Mouse (Mus musculus): ENCODE results near the gene Klf12. TPM values are rescaled to one million over a fixed set of nuclear protein-coding genes. Genes with fewer than 3 reads are reported as not detected.
A peak's percentile ranks its signal among the peaks of the same experiment; 100 is the strongest.

Gene Klf12
- 1.6 and 2.6 TPM in 2 replicates for polyA plus RNA-seq (2012; rRNA removed)

DNA sequence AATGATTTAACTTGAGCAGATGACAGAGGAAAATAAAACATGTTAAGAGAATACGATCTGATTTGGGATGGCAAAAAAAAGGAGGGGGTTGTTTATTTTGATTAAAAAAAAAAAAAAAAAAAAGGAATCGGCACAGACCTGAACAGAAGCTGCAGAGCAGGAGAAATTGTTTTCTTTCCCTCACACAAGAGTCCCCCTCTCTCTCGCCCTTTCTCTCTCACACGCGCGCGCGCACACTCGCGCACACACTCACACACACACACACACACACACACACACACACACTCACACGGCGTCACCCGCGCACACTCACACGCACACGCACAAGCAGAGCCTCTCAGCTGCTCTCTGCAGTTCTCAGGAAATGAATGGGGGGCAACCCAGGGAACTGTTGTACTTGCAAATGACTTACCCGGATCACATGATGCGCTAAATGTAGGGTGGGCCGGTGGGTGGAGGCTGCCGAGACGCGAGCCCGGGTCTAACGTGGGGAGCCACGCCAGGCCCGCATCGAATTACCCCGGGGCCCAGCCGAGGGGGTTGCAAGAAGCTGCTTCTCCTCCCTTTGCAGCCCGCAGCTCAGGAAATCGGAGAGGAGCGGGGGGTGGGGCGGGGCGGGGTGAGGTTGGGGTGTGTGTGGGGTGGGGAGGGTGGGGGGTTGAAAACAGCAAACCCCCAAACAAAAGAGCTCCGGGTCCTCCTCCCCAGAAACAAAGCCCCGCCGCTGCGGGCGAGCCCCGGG, at the start of gene Klf12:
Gene Klf12 (minus strand): TSS at position 561 of the 742 bp plus-strand sequence.
- DNase-seq (ENCODE audit: low spot score): peak; percentile 27

DNA sequence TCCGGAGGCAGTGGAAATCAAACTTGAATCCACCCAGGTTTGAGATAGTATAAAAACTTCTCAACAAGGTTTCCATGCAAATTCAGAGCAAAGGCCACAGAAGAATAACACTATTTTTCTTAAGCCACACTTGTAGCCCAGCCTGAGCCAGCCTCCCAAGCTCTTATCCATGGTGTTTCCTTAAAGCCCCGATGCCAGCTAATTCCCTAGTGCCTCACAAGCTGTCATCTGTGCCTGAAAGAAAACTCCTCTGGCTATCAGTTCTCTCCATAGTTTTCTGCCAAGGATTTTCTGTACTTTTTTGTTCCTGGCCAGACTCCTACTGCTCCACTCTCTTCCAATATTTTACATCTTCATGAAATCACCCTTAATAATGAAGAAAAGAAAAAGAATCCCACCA, 48.9 kb upstream of the Klf12 start:
- DNase-seq (ENCODE audit: low spot score): no peak

DNA sequence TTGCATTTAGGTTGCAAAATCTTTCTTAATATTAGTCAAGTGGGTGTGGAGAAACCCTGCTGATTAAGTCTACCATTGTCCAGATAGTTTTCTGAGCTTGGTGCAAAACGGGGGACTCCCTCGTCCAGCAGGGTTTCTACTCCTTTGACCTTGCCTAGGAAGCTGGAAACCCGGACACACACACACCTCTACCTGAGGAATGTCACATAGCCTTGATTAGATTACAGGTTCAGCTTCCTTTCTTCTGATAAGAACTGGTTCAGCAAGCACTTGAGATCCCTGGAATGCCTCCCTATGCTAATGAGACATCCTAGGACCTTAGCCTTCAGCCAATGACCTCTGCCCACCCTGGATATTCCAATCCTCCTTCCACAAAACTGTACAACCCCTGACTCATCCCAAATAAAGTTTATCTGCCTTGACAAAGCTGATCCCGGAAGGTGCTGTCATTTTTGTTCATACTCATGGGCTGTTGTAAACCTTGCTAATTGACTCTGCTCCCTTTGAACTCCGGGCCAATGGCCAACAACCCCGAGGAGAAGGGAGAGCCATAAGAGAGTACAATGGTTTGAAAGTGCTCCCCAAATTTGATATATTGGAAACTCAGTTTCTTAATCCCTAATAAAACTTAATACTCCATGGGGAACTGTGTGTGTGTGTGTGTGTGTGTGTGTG, 44.3 kb upstream of the Klf12 start:
- DNase-seq (ENCODE audit: low spot score): no peak

DNA sequence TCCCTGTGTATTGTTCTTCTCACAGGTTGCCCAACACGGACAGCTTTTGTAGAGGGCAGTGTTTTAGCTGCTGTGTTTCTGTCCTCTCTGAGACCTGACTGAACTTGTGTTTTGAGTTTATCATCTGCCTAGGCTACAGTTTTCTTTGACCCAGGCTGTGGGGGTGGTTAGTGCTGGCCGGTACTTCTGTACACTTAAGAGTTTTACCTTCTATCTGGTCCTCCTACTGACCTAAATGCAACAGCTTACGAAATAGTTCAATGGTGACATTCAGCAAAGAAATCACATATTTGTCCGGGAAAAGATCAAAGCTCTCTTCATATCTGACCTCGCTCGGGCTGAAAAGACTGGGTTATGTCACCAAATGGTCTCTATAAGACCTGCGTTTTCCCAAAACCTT, 39.8 kb upstream of the Klf12 start:
- no peak for DNase-seq (ENCODE audit: low spot score)

DNA sequence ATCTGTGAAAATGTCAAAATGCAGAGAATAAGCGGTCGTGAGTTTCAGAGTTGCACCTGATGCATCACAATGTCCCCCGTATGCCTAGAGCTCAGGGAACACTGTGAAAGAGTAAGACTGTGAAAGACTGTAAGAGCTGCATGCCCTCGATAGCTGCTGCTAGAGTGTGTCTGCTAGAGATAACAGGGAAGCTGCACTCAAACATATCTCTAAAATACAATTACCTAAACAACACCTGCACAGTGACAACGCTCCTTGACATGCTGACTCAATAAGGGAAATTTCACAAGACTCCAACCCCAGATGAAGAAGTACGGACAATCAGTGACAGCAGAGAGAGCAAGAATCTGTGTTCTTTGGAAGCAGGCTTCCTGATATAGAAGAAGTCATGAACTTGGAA, 37.5 kb upstream of the Klf12 start:
- no peak for DNase-seq (ENCODE audit: low spot score)

DNA sequence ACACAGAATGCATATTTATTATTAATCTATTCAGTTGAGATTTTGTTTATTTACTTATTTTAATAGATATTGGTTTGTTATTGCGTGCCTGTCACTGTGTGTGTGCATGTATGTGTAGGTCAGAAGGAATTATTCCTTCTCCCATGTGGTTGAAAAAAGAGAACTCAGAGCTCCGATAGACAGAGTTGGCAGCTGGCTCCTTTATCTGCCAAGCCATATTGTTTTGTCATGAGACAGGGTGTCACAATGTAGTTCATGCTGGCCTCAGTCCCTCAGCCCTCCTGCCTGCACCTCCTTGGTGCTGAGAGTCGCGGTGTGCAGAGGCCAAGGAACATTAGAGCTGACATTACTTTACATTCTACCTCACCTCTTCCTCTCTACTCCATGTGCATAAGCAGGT, 32.3 kb upstream of the Klf12 start:
- DNase-seq (ENCODE audit: low spot score): no peak

DNA sequence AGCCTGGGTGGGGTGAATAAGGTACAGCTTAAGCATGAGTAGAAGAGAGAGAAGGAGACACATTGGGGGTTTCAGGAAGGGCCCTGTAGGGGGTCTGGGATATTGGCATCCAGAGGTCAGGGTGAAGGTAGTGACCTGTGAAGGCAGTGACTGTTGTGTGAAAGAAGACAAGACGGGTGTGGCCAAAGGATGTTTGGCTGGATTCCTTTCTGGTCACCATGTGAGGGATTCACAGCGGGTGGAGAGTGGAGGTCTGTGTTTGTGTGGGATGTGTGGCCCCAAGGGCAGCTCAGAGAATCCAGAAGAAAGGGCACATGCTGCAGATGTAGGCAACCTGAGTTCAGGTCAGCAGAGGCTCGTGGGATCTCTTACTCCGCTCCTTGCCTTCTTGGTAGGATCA, 29.6 kb upstream of the Klf12 start:
- DNase-seq (ENCODE audit: low spot score): no peak

DNA sequence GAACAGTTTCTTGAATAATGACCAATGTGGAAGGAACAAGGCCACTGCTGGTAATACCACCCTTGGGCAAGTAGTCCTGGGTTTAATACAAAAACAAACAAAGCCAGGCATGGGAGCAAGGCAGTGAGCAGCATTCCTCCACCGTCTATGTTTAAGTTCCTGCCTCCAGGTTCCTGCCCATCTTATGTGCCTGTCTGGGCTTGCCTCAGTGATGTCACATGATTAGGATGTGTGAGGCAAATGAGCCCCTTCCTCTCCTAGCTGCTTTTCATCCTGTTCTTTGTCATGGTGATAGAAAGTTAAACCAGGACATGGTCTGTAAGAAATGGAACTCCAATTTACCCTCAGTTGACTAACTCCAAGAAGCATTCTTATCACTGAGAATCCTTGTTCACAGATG, 16.4 kb upstream of the Klf12 start:
- no peak for DNase-seq (ENCODE audit: low spot score)

DNA sequence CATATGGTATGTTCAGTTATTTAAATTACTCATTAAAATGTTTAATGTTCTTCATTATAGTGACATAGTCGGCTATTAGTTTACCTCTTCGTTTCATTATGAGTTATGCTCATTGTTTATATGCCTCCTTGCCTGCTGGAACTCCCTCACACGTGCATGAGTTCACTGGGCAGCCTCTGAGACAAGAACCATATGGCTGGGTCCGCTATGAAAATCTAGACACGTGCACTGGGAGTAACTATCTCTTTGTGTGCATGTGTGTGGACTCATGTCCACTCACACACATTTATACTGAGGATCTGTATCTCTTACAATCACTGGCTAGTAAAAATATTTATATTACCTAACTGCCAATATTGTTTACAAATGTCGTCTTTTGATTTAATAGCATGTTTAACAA, 14.4 kb upstream of the Klf12 start:
- no peak for DNase-seq (ENCODE audit: low spot score)

DNA sequence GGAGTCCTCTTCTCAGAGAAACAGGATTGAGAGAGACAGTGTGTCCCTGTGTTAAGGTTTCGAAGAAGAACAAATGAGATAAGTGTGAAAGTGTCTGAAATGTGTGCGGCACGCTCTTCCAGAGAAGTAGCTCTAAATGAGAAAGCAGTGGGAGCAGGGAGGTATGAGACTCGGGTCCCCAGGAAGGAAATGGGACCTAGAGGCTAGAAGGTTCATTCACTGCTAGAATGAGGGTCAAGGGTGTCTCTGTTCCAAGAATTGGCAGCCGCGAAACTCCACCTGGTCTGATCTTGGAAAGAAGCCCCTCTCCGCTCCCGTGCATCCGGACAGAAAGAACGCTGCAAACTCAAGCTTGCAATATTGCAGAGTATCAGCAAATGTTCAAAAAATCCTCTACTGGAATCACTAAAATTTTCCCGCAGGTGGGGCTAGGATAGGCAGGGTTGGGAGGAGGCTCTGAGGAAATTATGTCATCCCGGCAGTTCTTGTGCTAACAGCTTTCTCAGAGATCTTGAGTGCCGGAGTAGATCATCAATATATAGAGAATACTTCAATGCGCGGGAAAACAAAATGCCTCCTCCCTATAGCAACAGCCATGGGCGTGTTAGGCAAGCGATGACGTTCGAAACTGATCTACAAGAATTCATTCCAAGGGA, 2.2 kb upstream of the Klf12 start:
- DNase-seq (ENCODE audit: low spot score): no peak

DNA sequence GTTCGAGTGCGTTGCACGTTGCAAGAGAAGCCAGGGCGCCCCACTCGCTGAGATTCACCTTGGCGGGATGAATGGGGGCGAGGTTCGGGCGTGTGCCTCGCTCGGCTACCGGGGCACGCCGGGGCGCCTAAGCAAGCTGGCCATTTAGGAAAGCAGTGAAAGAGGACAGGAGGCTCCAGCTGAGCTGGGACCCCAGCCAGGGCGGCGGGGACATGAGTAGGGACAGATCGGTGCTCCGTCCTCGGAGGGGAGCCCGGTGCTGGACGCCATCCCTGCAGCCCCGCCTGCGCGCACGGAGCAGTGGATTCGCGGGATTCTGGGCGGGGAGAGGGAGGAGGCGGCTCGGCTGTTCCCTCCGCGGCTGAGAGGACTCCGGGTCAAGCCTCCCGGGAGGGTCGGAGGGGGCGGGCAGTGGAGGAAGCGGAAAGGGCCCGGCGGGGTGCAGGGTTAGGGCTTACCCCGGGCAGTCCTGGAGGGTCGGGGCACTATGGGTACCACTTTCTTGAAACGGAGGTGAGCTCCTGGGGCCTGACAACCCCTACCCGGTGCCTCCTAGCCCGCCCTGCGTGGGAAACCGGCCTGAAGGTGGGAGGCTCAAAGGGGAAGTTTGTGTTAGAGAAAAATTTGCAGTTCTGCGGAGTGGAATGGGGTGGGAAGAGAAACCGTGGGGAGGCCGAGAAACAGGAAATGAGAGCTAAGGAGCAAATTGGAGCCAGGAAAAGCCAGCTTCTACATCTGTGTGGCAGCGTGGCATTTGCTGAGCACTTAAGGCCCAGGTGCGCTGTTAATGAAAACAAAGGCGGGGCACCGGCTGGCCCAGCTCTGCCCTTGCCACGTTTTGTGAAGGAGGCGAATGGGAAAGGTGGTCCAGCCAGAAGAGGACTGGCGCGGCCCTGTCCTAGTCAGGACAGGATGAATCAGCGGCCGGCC, 1.4 kb upstream of the Klf12 start:
- DNase-seq (ENCODE audit: low spot score): peak; percentile 40

DNA sequence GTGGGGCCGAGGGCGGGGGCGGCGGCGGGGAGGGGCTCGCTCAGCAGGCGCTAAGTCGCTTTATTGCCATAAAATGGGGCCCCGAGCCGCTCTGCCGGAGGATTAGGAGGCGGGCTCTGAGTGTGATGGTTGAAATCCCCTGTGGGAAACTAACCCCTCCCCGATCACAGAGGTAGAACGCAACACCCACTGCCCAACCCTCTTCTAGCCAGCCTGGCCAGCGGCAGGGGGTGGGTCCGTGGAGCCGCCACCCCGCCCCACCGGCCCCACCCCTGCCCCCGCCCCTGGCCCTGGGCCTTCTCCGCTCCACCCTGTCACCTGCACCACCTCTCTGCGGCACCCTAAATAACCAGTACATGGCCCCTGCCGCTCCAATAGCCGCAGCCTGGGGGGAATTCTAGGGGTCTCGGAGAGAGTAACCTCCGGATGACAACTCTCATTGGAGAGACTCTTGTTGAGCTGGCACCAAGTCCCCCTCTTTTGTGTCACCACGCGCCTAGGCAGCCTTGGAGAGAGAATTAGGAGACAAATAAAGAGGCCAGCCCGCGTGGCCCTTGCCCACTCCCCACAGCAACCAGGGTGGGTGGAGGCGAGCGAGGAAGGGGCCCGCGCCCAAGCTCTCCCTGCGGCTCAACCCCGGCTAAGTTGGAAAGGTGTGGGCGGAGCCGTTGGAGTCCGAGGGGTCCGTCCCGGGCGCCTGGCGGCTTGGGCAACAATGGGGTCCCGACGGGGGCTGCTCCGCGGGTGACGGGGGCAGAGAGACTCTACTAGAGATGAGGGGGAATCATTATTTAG, 579 bp upstream of the Klf12 start:
- DNase-seq (ENCODE audit: low spot score): peak; percentile 23

DNA sequence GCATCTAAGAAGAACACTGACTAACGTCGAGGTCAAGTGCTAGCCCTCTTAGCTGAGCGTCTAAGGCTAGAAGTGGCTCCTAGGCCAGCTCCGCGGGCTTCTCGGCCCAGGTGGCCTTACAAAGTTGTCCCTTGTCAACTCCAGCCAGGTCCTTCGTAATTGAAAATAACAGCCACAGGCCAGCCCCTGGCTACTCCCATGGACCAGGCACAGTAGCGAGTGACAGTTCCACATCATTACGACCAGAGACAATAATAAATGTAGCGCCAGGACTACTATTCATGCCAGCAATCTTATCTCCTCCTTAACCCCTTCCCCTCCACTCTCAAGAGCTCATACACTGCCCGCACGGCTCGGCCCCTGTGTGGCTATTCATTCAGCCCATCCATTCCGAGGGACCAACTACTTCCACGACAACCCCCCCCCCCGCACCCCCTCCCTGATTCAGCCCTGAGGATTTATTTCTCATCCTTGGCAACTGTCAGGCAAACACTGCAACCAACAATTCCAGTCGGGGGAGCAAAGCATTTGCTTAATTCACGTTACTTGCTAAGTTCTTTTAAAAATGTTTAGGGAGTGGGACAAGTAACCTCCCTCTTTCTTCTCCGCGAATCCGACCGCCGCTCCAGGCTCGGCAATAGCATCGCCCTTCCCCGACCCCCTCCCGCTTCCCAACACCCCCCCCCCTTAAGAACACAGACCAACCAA, 914 bp downstream of the Klf12 start:
- DNase-seq (ENCODE audit: low spot score): no peak

DNA sequence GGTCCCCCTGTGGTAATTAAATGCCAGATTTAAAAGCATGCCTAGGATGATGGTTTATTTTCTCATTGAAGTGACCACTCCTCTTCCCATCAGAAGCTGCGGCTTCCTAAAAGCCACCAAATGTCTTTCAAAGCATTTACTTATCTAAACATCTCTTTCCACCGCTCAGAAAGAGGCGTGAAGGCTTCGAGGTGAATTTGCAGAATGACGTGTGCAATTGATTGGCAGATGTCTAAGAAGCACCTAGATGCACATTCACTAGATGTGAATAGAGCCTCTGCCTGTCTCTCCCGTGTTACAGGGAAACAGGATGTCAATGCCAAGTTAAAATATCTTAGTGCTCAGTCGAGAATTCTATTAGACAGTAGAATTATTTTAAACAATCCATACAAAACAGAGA, 1.8 kb downstream of the Klf12 start:
- no peak for DNase-seq (ENCODE audit: low spot score)

DNA sequence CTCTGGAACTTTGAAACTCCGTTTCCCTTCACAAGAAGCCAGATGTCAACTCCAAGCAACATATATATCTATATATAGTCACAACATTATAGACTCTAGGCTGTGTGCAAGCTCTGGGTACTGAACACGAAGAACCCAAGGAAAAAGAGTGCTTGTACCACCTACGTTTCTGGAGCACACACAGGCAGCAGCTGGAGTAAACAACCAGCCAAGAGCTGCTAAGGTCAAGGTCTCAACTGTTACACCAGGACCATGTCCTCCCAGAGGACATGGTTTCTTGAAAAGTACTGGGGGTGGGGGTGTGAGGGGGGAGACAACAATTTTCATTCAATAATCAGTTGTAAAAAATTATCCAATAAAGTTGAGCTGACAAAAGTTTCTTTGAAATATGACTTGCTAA, 2.7 kb downstream of the Klf12 start:
- no peak for DNase-seq (ENCODE audit: low spot score)

DNA sequence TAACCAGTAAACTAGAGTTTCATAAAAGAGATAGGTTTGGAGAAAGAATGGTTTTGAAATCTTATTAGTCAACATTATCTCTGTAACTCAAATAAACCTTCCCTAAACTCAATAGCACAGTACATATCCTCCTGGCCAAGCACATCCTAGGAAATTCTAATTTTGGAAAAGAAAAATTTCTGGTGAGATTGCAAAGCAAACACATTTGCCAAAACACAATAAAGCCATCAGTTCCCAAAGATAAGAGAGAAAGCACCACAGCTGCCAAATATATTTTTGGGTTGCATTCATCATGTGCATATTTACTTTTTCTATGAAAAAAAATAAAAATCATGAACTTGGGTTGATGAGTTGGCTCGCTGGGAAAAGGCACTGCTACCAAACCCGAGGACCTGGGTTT, 10.3 kb downstream of the Klf12 start:
- DNase-seq (ENCODE audit: low spot score): no peak

DNA sequence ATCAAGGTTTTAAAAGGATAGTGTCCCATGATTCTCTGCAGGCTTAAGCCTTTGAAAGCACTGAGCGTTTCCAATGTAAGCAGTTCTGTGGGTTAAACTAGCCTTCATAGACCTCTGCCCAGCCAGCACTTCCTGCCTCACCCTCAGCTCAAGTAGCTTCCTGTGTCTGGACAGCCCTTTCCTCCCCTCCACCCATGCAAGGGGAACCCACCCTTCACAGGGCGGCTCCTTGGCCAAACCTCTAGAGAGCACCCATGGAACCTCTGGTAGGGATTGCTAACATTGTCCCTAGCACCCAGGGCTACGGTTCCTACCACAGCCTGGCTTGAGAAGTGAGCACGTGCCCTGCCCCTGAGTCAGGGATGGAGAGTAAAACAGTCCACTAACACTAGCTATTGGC, 23.9 kb downstream of the Klf12 start:
- DNase-seq (ENCODE audit: low spot score): no peak

DNA sequence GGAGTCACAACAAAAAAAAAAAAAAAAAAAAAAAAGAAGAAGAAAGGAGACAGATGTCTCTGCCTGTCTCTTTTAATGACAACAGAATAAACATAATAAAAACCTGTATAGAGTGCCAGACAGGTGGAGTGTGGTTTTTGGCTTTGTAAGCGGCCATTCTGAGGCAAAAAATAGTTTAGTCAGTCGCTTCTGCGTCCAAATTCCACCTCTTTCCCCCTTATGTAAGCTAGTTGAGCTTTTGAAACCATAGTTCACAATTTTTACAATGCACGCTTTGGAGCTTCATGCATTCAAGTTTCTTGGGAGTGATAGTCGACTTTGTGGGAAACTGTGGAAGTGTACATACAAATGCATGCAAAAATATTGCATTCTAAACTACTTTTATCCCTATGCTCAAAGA, 41.4 kb downstream of the Klf12 start:
- DNase-seq (ENCODE audit: low spot score): no peak

DNA sequence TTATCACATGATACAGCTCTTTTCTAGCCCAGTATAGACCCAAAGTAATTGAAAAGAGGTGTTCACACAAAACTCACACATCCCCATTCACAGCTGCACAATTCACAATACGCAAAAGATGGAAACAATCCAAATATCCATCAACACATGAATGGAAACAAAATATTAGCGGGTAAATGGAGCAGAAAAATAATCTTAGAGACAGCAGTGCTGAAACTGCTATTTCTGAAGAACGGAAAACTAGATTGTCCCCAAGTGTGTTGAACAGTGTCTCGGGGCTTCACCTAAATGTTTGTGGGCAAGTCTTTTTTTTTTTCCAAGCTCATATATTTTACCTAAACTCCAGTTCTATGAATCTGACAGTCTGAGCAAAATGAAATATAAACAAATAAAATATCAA, 44.6 kb downstream of the Klf12 start:
- DNase-seq (ENCODE audit: low spot score): no peak

DNA sequence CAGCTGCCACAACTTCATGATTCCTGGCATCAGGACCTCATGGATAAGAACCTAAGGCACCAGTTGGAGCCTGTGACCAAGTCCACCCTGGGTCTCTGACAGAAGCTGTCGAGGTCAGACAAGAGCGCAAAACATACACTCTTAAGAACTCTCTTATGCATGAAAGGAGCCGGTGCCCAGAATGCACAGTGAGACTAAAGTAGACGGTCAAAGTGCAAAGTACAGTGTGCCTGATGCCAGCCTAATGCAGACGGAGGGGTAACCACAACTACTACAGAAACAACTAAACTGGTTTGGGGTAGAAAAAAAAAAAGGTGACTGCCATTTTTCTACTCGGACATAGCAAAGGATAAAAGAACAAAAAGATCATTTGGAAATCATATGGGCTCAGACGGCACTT, 47.7 kb downstream of the Klf12 start:
- DNase-seq (ENCODE audit: low spot score): no peak

DNA sequence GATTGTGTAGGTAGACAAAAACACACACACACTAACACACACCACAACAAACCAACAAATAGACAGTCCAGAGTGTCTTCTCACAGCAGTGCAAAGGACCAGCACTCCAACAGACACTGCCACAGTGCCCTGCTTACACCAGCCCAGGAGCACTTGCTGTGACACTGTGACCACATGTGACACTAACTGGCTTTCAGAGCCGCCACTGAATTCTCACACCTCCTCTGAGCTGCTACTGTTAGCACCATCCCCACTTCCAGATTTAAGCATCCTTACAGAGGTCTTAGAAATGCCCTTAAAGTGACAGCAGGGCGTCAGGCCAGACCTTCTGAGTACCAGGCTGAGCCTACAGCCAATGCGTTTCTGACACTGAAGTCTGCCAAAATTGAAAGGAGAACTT, 48.7 kb downstream of the Klf12 start:
- DNase-seq (ENCODE audit: low spot score): no peak

All from urinary bladder, adult 2 months (tissue).